Mouse (Mus musculus): Measurements from ENCODE around the gene Atf5. TPM values are rescaled to one million over a fixed set of nuclear protein-coding genes. Genes with fewer than 3 reads are reported as not detected.

The Atf5 gene
- polyA plus RNA-seq, 1 experiment: 279 TPM

DNA sequence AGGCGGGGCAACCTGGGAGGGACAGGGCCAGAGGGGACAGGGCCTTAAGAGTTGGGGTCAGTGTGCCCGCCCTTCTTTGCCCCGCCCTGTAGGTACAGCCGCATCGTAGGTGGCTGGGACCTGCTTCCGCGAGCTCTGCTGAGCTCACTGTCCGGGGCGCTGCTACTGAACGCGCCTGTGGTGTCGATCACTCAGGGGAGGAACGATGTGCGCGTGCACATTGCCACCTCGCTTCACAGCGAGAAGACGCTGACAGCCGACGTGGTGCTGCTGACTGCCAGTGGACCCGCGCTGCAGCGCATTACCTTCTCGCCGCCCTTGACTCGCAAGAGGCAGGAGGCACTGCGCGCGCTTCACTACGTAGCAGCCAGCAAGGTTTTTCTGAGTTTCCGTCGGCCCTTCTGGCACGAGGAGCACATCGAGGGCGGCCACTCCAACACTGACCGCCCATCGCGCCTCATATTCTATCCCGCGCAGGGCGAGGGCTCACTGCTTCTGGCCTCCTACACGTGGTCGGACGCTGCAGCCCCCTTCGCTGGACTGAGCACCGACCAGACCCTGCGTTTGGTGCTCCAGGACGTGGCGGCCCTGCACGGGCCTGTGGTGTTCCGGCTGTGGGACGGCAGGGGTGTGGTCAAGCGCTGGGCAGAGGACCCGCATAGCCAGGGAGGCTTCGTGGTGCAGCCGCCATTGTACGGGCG, 23.2 kb upstream of the Atf5 start:
- H3K4me3 ChIP-seq (replicated peaks): peak overlapping the region; percentile 72
- no peaks in the 10 kb centered on the region for H3K27me3 ChIP-seq (replicated peaks)
- peaks cover 2% of the 10 kb centered on the region; the same call in 1 of the 2 replicates for H3K9me3 ChIP-seq
- H3K36me3 ChIP-seq (replicated peaks; ENCODE audit: low read length): peaks cover 100% of the 10 kb centered on the region
- TF ChIP-seq FLI1 (IDR thresholded peaks at IDR 0.05; ENCODE audit: low read length) (no peak), GATA1 (IDR thresholded peaks at IDR 0.05; ENCODE audit: borderline replicate concordance, low read length) (no peak)
- H3K4me1 ChIP-seq: peaks cover 92% of the 10 kb centered on the region

GRCm38 (mm10) chr7:44839171-44839490, 22.7 kb upstream of the Atf5 start:
- Histone ChIP-seq H3K9me3 (peaks cover 2% of the 10 kb centered on the region; the same call in 1 of the 2 replicates), H3K4me3 (replicated peaks) (peak overlapping the region; percentile 72), H3K27me3 (replicated peaks) (no peaks in the 10 kb centered on the region), H3K36me3 (replicated peaks; ENCODE audit: low read length) (peaks cover 100% of the 10 kb centered on the region), H3K4me1 (peaks cover 94% of the 10 kb centered on the region)
- TF ChIP-seq GATA1 (IDR thresholded peaks at IDR 0.05; ENCODE audit: borderline replicate concordance, low read length) (no peak), FLI1 (IDR thresholded peaks at IDR 0.05; ENCODE audit: low read length) (no peak)

DNA sequence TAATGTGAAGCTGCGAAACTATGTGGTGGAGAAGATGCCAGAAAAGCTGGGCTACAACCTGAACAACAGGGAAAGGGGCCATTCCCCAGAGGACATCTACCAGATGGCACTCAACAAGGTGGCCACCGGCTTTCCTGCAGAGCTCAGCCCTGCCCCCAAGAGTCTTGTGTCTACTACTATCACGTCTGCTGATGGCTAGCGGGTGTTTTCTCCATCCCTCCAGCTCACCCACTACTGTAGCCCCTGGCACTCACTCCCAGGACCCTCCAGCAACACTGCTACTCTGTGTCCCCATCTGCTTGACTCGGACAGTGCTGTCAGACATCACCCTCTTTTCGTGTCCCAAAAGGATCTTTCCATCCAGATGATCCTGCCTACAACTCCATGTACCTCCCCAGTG, 21.6 kb upstream of the Atf5 start:
- TF ChIP-seq FLI1 (IDR thresholded peaks at IDR 0.05; ENCODE audit: low read length) (no peak), GATA1 (IDR thresholded peaks at IDR 0.05; ENCODE audit: borderline replicate concordance, low read length) (no peak)
- H3K9me3 ChIP-seq: peaks cover 2% of the 10 kb centered on the region; the same call in 1 of the 2 replicates
- H3K4me3 ChIP-seq (replicated peaks): no peak overlapping the region
- no peaks in the 10 kb centered on the region for H3K27me3 ChIP-seq (replicated peaks)
- peaks cover 91% of the 10 kb centered on the region for H3K4me1 ChIP-seq
- peaks cover 96% of the 10 kb centered on the region for H3K36me3 ChIP-seq (replicated peaks; ENCODE audit: low read length)

GRCm38 (mm10) chr7:44836423-44837053, 20.1 kb upstream of the Atf5 start:
- Histone ChIP-seq H3K36me3 (replicated peaks; ENCODE audit: low read length) (peaks cover 96% of the 10 kb centered on the region), H3K27me3 (replicated peaks) (no peaks in the 10 kb centered on the region), H3K9me3 (peaks cover 2% of the 10 kb centered on the region; the same call in 1 of the 2 replicates), H3K4me1 (peaks cover 86% of the 10 kb centered on the region), H3K4me3 (replicated peaks) (peak overlapping the region; percentile 42)
- no peak for TF ChIP-seq GATA1 (IDR thresholded peaks at IDR 0.05; ENCODE audit: borderline replicate concordance, low read length)
- no peak for TF ChIP-seq FLI1 (IDR thresholded peaks at IDR 0.05; ENCODE audit: low read length)

DNA sequence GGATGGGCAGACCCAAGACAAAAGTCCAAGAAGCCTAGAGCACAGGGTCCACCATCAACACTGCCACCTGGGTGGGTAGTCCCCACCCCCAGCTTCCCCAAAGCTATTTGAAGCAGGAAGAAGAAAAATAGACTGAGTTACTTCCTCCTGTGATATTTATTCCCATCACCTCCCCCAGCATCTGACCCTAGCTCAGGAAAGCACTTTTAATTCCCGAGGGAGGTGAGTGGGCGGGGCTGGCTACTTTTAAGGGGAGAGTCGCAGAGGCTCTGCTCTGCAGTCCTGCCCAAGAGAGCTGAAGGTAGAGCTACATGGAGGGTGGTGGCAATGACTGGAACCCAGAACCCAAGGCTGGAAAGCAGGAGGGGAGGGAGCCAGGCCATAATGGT, 19.6 kb upstream of the Atf5 start:
- peaks cover 96% of the 10 kb centered on the region for H3K36me3 ChIP-seq (replicated peaks; ENCODE audit: low read length)
- peaks cover 2% of the 10 kb centered on the region; the same call in 1 of the 2 replicates for H3K9me3 ChIP-seq
- H3K27me3 ChIP-seq (replicated peaks): no peaks in the 10 kb centered on the region
- peak overlapping the region; percentile 19 for H3K4me3 ChIP-seq (replicated peaks)
- TF ChIP-seq FLI1 (IDR thresholded peaks at IDR 0.05; ENCODE audit: low read length) (no peak), GATA1 (IDR thresholded peaks at IDR 0.05; ENCODE audit: borderline replicate concordance, low read length) (no peak)
- peaks cover 89% of the 10 kb centered on the region for H3K4me1 ChIP-seq

- Histone ChIP-seq H3K36me3 (replicated peaks; ENCODE audit: low read length) (peaks cover 96% of the 10 kb centered on the region), H3K27me3 (replicated peaks) (no peaks in the 10 kb centered on the region)
- TF ChIP-seq FLI1 (IDR thresholded peaks at IDR 0.05; ENCODE audit: low read length): no peak
- TF ChIP-seq GATA1 (IDR thresholded peaks at IDR 0.05; ENCODE audit: borderline replicate concordance, low read length): no peak
Observed at GRCm38 (mm10) chr7:44835373-44836015, 19.0 kb upstream of the Atf5 start.

GRCm38 (mm10) chr7:44832763-44833162, 16.3 kb upstream of the Atf5 start:
- H3K27me3 ChIP-seq (replicated peaks): no peaks in the 10 kb centered on the region
- H3K4me3 ChIP-seq (replicated peaks): no peak overlapping the region
- no peak for TF ChIP-seq GATA1 (IDR thresholded peaks at IDR 0.05; ENCODE audit: borderline replicate concordance, low read length)
- TF ChIP-seq FLI1 (IDR thresholded peaks at IDR 0.05; ENCODE audit: low read length): no peak
- no peaks in the 10 kb centered on the region for H3K9me3 ChIP-seq
- H3K36me3 ChIP-seq (replicated peaks; ENCODE audit: low read length): peaks cover 96% of the 10 kb centered on the region
- H3K4me1 ChIP-seq: peaks cover 89% of the 10 kb centered on the region

More at GRCm38 (mm10) chr7:44835373-44836015, 19.0 kb upstream of the Atf5 start:
- peaks cover 2% of the 10 kb centered on the region; the same call in 1 of the 2 replicates for H3K9me3 ChIP-seq
- peaks cover 89% of the 10 kb centered on the region for H3K4me1 ChIP-seq
- peak overlapping the region; percentile 59 for H3K4me3 ChIP-seq (replicated peaks)

DNA sequence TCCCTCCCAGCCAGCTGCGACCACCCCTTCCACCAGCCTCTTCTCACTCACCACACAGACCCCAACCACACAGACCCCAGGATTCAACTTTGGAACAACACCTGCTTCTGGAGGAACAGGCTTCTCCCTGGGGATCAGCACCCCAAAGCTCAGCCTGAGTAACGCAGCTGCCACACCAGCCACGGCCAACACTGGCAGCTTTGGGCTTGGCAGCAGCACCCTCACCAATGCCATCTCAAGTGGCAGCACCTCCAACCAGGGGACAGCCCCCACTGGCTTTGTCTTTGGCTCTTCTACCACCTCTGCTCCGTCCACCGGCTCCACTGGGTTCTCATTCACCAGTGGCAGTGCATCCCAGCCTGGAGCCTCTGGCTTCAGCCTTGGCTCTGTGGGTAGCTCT, 12.2 kb upstream of the Atf5 start:
- H3K27me3 ChIP-seq (replicated peaks): no peaks in the 10 kb centered on the region
- TF ChIP-seq FLI1 (IDR thresholded peaks at IDR 0.05; ENCODE audit: low read length): no peak
- TF ChIP-seq GATA1 (IDR thresholded peaks at IDR 0.05; ENCODE audit: borderline replicate concordance, low read length): no peak
- no peak overlapping the region for H3K4me3 ChIP-seq (replicated peaks)
- H3K4me1 ChIP-seq: peaks cover 91% of the 10 kb centered on the region
- peaks cover 90% of the 10 kb centered on the region for H3K36me3 ChIP-seq (replicated peaks; ENCODE audit: low read length)
- H3K9me3 ChIP-seq: no peaks in the 10 kb centered on the region

- Histone ChIP-seq H3K36me3 (replicated peaks; ENCODE audit: low read length) (peaks cover 89% of the 10 kb centered on the region), H3K4me3 (replicated peaks) (no peak overlapping the region), H3K4me1 (peaks cover 95% of the 10 kb centered on the region), H3K9me3 (no peaks in the 10 kb centered on the region), H3K27me3 (replicated peaks) (no peaks in the 10 kb centered on the region)
- TF ChIP-seq FLI1 (IDR thresholded peaks at IDR 0.05; ENCODE audit: low read length) (no peak), GATA1 (IDR thresholded peaks at IDR 0.05; ENCODE audit: borderline replicate concordance, low read length) (no peak)
Observed at GRCm38 (mm10) chr7:44826771-44827170, 10.3 kb upstream of the Atf5 start.

DNA sequence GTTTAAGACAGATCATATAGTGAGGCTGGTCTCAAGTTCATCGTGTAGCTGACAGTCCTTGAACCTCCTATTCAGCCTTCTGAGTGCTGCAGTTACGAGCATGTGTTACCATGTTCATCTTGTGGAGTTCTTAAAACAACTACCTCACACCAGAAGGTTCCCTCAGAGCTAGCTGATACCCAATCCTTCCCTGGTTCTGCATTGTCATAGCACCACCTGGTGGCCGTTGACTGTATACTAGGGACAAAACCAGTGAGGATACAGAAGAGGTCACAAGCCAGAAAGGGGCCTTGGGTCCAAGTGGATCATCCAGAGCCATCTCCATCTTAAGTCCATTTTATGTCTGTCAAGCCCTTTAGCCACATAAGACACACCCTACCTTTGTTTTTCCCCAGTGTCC, 8.4 kb upstream of the Atf5 start:
- Histone ChIP-seq H3K9me3 (no peaks in the 10 kb centered on the region), H3K36me3 (replicated peaks; ENCODE audit: low read length) (peaks cover 89% of the 10 kb centered on the region), H3K27me3 (replicated peaks) (no peaks in the 10 kb centered on the region), H3K4me1 (peaks cover 95% of the 10 kb centered on the region), H3K4me3 (replicated peaks) (no peak overlapping the region)
- TF ChIP-seq FLI1 (IDR thresholded peaks at IDR 0.05; ENCODE audit: low read length) (no peak), GATA1 (IDR thresholded peaks at IDR 0.05; ENCODE audit: borderline replicate concordance, low read length) (no peak)
